Mouse (Mus musculus) splenic B cell, adult 2 months (primary cell): Measurements from ENCODE around the gene Emcn.

Experiments used
- DNase-seq: peaks from one replicate; pipeline ENCODE4 v3.0.0-alpha.2; 2011; ENCODE audit warnings: low read depth, low spot score
- H3K27me3 ChIP-seq: 2 replicates; pipeline ENCODE4 v1.6.1; 2012; ENCODE audit warnings: mild to moderate bottlenecking, low read length, moderate library complexity, mixed read lengths; ENCODE audit not compliant: control insufficient read depth, poor library complexity, insufficient read depth, severe bottlenecking
- H3K36me3 ChIP-seq: 2 replicates; pipeline ENCODE4 v1.6.1; 2012; ENCODE audit warnings: mild to moderate bottlenecking, low read length, moderate library complexity, mixed read lengths; ENCODE audit not compliant: control insufficient read depth, poor library complexity, insufficient read depth, severe bottlenecking

The Emcn gene

DNA sequence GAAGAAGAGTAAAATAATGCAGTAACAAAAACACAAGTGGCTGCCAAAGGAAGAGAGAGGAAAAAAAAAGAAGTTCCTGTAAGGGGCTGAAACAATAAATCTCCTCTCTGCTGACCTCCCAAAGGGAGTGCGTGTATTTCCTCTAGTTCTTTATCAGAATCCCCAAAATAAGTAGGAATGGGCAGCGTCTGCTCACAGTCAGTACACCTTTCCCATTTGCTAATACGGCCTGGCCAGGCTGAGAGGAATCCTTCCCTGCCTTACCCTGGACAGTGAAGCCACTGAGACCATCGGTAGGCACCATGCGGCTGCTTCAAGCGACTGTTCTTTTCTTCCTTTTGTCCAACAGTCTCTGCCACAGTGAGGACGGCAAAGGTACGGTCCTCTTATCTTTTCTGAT is at the start of gene Emcn:
TSS of gene Emcn (plus strand) at position 130 of the 400 bp plus-strand sequence.
- no peak for DNase-seq
- no peaks in the 10 kb centered on the region for H3K27me3 ChIP-seq
- H3K36me3 ChIP-seq, result no peaks in the 10 kb centered on the region

DNA sequence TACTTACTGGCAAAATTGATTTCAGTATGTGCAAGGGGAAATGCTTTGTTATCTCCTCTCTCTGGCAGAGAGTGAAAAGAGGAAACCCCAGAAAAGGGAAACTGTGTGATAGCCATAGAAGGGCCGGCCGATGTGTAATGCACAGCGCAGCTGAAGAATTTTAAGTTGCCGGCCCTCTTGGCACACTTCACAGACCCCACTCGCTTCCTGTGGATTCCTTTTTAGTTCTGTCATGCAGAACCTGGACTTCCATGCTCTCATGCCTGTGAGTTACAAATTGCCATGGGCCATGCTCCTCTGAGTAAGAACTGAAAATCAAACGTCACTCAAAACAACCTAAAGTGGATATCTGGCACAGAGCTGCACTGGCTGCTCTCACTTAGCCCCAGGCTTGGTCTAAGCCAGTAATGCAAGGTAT is 47.7 kb upstream of the Emcn start:
- H3K36me3 ChIP-seq, result no peaks in the 10 kb centered on the region
- no peaks in the 10 kb centered on the region for H3K27me3 ChIP-seq
- DNase-seq, result peak; percentile 57

DNA sequence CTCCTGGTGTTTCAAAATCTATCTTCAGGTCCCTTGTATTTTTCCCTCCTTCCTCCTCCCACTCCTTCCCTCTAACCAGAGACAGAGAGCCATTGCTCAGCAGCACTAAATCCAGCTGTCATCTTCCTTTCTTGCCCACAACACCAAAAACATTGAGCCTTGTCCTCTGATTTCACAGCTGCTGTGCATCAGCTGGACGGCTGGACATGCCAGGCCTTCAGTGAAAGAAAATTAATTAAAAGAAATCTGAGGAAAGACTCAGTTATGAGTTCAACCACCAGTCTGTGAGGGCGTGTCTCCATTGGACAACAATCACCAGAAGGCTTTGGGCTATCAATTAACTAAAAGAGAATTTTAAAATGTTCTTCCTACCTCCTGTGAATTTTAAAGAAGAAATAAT is 42.6 kb upstream of the Emcn start:
- Histone ChIP-seq H3K36me3 (no peaks in the 10 kb centered on the region), H3K27me3 (no peaks in the 10 kb centered on the region)
- no peak for DNase-seq

DNA sequence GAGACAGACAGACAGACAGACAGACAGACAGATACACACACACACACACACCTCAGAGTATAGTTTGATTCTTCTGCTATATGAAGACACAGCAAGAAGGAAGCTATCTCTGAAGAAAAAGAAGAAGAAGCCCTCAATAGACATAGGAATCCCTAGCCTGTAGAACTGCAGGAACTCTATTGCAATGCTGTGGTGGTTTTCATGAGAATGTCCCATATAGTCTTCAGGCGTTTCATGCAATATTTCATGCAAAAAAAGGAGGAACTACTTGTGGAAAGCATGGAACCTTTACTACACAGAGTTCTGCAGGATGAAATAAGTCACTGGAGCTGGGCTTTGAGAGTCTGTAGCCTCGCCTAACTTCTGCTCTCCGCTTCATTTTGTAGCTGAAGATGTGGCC is 40.7 kb upstream of the Emcn start:
- DNase-seq, result no peak

DNA sequence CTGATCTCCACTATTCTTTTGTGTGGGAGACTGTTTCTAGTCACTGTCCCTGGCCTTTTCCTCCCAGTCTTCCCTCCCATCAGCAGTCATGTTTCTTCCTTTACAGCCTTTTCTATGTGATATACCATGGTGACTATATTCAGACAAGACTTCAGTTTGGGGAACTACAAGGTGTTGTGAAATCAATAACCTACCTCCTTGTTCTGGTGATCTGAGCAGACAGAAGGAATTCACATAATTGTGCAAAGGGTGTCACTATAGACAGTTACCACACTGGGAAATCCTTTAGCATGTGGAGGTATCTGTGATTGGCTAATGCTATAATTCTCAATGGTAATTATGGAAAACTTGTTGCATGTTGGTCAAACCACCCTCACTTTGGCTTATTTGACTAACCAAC is 39.7 kb upstream of the Emcn start:
- no peaks in the 10 kb centered on the region for H3K27me3 ChIP-seq

More for the DNA sequence above, 40.7 kb upstream of the Emcn start:
- Histone ChIP-seq H3K36me3 (no peaks in the 10 kb centered on the region), H3K27me3 (no peaks in the 10 kb centered on the region)

GRCm38 (mm10) chr3:137302804-137303203 is 38.1 kb upstream of the Emcn start:
- no peak for DNase-seq

More for the DNA sequence above, 39.7 kb upstream of the Emcn start:
- H3K36me3 ChIP-seq, result no peaks in the 10 kb centered on the region
- no peak for DNase-seq

DNA sequence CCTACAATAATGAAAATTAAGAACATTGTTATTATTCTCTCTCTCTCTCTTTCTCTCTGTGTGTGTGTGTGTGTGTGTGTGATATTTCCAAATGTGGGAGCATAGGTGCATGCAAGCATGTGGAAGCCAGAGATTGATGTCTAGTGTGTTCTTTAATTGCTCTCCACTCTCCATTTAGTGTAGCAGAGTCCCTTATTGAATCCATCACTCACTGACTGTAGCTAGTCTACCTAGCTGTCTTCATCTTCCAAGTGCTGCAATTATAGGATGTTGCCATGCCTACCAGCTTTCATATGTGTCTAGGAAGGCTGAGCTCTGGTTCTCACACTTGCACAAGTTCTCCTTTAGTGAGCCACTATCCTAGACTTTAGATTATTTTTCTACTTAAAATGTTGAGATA is 30.9 kb upstream of the Emcn start:
- Histone ChIP-seq H3K36me3 (no peaks in the 10 kb centered on the region), H3K27me3 (no peaks in the 10 kb centered on the region)
- DNase-seq, result no peak

More at GRCm38 (mm10) chr3:137302804-137303203, 38.1 kb upstream of the Emcn start:
- Histone ChIP-seq H3K36me3 (no peaks in the 10 kb centered on the region), H3K27me3 (no peaks in the 10 kb centered on the region)

DNA sequence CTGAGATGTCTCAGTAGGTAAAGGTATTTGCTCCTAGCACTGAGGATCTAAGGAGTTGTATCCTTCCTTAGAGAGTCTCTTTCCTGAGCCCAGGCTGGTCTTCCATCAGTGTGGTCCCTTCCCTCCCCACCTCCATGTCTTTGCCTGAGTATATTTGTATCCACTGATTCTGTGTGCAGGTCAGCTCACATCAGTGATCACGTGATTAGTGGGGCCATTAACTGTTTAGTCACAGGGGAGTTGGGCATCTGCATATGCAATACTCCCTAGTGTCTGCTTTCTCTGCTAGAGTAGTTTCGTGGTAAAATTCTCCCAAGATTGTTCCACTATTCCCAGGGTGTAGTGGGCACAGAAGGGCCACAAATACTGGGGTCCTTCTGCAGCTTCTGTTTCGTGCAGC is 28.3 kb upstream of the Emcn start:
- H3K36me3 ChIP-seq, result no peaks in the 10 kb centered on the region
- H3K27me3 ChIP-seq, result no peaks in the 10 kb centered on the region
- DNase-seq, result no peak

GRCm38 (mm10) chr3:137313775-137314362 is 27.0 kb upstream of the Emcn start:
- DNase-seq, result no peak
- Histone ChIP-seq H3K27me3 (no peaks in the 10 kb centered on the region), H3K36me3 (no peaks in the 10 kb centered on the region)

DNA sequence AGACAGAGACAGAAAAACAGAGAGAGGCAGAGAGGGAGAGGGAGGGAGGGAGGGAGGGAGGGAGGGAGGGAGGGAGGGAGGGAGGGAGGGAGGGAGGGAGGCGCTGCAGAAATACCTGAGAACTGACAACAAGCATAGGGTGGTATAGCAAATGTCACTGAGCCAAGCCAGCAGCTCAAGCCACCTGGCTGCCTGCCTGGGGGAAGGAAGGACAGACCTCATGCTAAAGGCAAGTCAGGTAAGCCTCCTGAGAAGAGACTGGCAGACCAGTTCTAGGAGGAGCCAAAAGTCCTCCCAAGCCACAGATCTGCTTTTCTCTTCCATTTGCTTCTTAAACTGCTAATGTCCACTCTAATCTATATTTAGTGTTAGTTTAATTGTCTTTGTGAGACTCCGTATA is 22.5 kb upstream of the Emcn start:
- DNase-seq, result no peak
- H3K36me3 ChIP-seq, result no peaks in the 10 kb centered on the region
- H3K27me3 ChIP-seq, result no peaks in the 10 kb centered on the region

- DNase-seq, result no peak
- no peaks in the 10 kb centered on the region for H3K36me3 ChIP-seq
- no peaks in the 10 kb centered on the region for H3K27me3 ChIP-seq
Measured at GRCm38 (mm10) chr3:137319950-137320349, 20.9 kb upstream of the Emcn start.

DNA sequence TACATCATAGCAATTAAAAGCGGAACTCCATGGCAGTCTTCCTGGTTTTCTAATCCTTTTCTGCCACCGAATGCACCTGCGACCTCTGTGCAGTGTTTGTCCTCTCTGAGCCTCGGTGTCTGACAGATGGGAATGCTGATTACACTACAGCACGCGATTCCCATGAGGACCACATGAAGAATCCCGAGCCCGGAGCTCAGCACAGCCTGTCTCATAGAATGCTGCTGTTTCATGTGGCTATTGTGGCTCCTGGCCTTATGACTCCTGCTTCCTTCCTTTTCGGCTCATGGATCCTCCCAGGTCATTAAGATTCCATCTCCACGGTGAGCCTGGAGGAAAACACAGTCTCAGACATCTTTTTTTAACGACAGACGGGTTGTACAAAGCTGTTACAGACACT is 18.6 kb upstream of the Emcn start:
- no peak for DNase-seq
- Histone ChIP-seq H3K27me3 (no peaks in the 10 kb centered on the region), H3K36me3 (no peaks in the 10 kb centered on the region)

DNA sequence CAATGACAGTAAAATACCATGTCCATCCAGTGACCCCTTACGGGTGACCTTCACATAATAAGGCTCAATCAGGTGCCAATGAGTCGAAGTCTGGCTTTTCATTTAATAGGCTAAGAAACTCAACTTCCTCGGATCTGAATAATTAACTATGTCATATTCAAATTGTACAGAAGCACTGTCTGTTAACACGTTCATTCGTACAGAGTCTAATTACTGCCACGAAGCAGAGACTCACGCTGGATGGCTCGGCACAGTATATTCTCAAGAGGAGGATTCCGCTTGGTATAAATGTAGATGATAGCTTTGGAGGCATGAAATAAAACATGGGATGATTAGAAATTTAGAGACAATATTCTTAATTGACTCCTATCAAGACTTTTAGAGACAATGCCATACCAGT is 11.0 kb upstream of the Emcn start:
- no peak for DNase-seq
- no peaks in the 10 kb centered on the region for H3K36me3 ChIP-seq

GRCm38 (mm10) chr3:137330950-137331349 is 9.9 kb upstream of the Emcn start:
- no peak for DNase-seq
- no peaks in the 10 kb centered on the region for H3K27me3 ChIP-seq
- no peaks in the 10 kb centered on the region for H3K36me3 ChIP-seq

More for the DNA sequence above, 11.0 kb upstream of the Emcn start:
- H3K27me3 ChIP-seq, result no peaks in the 10 kb centered on the region

DNA sequence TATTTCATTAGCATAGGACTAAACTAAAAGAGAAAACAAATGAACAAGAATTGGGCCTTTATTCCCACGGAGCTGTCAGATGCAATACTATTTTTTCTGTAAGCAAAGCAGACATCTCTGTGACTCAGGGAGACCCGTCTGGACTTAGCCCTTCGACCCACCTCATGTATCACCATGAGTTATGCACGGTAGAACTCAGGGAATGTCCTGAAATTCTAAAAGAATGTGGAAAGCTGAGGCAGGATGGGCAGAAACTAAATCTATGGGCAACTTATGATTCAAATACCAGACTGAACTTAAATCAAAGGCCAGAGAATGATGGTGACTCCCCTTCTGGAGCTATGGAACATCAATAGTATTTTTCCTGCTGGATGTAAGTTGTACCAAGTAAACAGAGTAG is 8.3 kb upstream of the Emcn start:
- Histone ChIP-seq H3K36me3 (no peaks in the 10 kb centered on the region), H3K27me3 (no peaks in the 10 kb centered on the region)
- no peak for DNase-seq

GRCm38 (mm10) chr3:137335957-137336356 is 4.9 kb upstream of the Emcn start:
- no peak for DNase-seq
- Histone ChIP-seq H3K27me3 (no peaks in the 10 kb centered on the region), H3K36me3 (no peaks in the 10 kb centered on the region)
